Mouse (Mus musculus) MN1 (cell line): ENCODE measurements around the gene Hpse2.

Experiments used
- DNase-seq: peaks from one replicate; pipeline ENCODE4 v3.0.0-alpha.2; 2016; ENCODE audit warnings: low spot score

Hpse2 gene

DNA sequence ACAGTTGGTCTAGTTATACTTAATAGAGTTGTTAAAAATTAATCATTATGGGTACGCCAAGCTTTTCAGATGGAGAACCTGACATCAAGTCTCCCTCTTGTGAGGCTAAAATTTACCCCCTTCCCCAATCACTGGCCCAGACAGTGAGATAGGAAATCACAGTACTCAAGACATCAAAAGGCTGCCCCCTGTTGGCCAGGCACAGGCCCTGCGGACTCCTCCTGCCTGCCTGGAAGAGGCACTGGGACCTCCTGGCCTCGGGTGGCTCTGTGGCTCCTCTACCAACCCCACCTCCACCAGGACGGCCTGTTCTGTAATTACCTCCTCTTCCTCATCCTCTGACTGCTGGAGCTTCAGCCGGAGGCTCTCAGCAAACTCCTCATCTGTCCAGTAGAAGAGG is 610.4 kb downstream of the Hpse2 start:
- DNase-seq: peak; percentile 27

DNA sequence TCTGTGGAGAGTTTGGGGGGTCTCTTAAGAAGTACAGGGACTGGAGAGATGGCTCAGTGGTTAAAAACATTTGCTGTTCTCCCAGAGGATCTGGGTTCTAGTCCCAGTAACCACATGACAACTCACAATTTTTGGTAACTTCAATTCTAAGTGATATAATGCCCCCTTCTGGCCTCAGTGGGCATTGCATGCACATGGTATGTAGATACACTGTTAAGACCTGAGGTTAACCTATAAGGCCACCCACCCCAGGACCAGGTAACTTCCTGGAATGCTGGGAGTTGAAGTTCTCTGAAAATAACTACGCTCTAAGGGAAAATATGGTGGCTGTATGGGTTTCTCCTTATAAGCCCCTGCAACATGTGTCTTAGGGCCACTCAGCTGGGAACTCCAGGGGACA is 611.3 kb downstream of the Hpse2 start:
- DNase-seq: no peak

- DNase-seq: peak; percentile 41
Measured at GRCm38 (mm10) chr19:42770141-42770872, 617.8 kb downstream of the Hpse2 start.

GRCm38 (mm10) chr19:42769648-42770047 is 618.5 kb downstream of the Hpse2 start:
- DNase-seq: no peak

DNA sequence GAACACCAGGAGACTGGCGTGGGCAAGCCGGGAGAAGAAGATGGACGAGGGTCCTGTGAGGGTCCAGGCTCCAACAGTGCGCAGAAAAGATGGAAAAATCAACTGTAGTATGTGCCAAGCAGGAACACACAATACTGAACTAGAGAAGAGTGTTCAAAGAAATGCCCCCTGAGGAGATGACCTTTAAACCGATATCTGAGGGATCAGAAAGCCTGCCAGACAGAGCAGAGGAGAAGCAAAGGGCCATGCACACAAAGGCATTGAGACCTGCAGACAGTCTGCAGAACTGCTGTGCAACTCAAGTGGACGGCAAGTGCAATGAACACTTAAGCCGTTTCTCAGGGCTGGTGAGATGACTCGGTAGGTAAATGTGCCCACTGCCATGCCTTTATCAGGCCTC is 620.8 kb downstream of the Hpse2 start:
- DNase-seq: no peak

DNA sequence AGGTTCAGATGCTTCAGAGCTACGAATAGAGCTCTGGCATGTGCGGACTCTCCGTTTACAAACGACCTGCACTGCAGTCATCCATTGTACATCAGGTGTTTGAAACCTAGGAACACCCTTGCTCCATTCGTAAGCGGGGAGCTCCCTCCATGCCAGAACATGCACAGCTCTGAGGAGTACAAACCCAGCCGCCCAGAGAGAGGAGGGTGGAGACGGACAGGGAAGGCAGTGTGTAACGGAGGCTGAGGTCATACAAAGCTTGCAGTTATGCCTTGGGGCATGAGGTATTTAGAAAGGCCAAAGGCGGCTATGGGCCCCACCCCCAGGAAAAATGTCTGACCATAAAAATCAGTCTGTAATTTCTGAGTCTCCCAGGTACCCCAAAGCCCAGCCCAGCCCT is 623.8 kb downstream of the Hpse2 start:
- no peak for DNase-seq

- DNase-seq: no peak
Measured at GRCm38 (mm10) chr19:42756671-42757070, 631.5 kb downstream of the Hpse2 start.

- peak; percentile 28 for DNase-seq
Measured at GRCm38 (mm10) chr19:42755148-42755870, 632.8 kb downstream of the Hpse2 start.

GRCm38 (mm10) chr19:42753141-42753917 is 634.8 kb downstream of the Hpse2 start:
- peak; percentile 90 for DNase-seq

DNA sequence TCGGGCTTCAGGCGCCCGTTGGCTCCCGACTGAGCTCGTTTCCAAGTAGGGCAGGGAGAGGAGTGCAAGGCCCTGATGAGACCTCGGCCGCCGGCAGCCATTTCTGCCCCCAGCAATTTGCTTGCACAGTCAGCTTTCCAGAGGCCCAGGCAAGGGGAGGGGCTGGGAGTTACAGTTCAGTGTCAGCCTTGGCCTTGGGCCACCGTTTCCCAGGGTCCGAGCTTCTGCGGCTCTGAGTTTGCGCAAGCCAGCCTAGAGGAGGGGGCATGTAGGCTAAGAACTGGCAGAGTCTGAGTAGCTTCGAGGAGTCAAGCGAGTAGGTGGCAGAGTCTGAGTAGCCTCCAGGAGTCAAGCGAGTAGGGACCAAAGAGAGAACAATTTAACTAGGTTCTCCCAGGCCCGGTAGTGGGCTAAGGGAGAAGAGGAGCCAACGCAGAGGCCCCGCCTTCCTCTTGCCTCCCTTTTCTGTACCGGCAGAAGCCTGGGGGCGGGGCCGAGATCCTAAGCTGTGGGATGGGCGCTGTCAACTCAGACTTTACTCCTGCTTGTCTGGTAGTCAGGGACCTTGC is 635.7 kb downstream of the Hpse2 start, which contains the start of gene Pyroxd2:
TSS of gene Pyroxd2 (minus strand) at position 413 of the 569 bp plus-strand sequence.
- peak; percentile 87 for DNase-seq

DNA sequence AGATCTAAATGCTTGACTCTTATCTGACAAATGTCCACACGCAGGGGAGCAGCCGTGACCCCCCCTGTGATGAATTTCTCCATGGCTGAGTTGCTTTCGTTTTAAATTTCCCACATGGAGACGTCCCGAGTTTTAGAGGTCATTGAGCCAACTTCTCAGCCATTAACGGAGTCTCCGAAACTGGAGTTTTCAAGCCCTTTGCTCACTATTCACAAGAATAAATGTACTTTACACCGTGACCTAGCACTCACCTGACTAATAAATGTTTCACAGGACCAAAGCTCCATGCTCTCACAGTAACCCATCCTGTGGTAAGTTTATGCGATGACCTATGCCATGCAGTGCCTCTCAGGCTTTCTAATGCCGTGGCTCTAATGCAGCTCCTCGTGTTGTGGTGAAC is 638.0 kb downstream of the Hpse2 start:
- no peak for DNase-seq

GRCm38 (mm10) chr19:42746702-42747101 is 641.5 kb downstream of the Hpse2 start:
- DNase-seq: no peak

- DNase-seq: no peak
Measured at GRCm38 (mm10) chr19:42745869-42746224, 642.3 kb downstream of the Hpse2 start.

DNA sequence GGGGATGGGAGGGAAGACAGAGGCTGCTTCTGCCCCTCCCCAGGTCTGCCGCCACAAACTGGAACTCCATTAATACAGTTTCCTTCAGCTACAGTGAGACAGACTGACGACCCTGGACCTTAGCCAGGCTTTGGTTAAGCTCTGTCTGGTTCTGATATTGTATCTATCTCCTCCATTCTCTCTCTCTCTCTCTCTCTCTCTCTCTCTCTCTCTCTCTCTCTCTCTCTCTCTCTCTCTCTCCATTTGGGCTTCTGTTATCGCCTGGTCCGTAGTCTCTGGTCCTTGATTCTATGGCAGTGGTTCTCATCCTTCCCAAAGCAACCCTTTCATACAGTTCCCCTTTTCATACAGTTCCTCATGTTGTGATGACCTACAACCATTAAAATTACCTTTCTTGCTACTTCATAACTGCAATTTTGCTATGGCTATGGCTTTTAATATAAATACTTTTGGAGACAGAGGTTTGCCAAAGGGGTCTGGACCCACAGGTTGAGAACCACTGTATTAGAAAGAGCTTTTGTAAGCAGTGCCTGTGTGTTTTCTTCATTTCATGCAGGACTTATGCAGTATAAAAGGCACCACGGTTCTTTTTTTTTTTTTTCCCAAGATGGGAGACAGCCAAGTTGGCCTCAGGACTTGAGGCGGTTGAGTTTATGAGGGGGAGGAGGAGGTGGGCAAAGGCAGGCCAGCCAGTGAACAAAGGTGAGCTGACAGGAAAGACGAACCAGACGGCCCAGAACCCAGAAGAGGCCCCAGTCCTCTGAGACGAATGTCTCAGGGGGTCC is 642.9 kb downstream of the Hpse2 start:
- no peak for DNase-seq

GRCm38 (mm10) chr19:42744162-42744586 is 644.0 kb downstream of the Hpse2 start:
- peak; percentile 46 for DNase-seq

DNA sequence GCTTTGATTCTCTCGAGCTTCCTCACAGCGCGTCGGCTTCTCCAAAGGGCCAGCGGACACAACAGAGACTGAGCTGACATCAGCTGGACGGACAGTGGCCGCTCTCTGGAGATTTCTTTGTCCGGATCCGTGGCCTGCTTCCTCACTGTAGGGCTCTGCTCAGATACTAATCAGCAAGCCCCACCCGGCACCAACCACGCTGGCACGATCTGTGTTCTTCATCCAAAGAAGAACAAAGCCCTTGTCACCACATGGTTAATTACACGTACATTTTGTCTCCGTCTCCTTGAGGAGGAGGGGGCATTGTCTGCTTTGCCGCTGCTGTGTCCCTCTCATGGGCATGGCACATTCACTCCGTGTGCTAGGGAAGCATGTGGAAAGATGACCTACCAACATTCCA is 644.9 kb downstream of the Hpse2 start:
- no peak for DNase-seq

DNA sequence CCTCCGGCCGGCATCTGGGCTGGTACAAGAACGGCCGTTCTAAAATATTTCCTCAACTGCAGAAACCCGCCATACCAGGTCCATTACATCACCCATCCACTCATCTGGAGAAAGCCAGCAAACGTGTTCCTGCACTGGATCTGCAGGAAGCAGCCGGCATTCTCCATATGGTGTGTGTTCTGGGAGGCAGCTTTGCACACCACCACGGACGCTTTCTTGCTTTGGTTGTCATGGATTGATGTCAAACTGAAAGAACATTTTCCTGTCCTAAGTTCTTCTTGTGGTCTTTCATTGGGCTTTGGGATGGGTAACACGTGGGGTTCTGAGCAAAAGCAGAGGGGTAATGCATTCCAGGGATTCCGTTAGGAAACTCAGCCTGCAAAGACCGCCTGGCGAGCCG is 646.3 kb downstream of the Hpse2 start:
- DNase-seq: no peak

- no peak for DNase-seq
Measured at GRCm38 (mm10) chr19:42740163-42740899, 647.8 kb downstream of the Hpse2 start.

- no peak for DNase-seq
Measured at GRCm38 (mm10) chr19:42739734-42740133, 648.4 kb downstream of the Hpse2 start.

DNA sequence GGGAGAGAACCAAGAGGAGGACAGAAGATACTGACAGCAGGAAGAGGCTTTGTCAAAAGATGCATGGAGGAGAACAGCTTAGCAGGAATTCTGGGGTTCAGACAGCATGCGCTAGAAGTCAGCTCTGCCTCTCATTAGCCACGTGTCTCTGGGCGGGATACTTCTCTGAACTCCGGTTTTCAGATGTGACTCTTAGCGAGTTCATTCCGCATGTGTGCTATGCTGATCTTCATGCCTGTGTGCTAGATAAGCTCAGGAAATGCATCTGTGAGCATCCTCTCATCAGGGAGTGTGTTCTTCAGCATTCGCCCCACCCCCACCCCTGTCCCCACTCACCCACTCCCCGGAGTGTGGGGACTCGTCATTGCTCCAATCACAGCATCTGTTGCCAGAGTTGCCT is 650.4 kb downstream of the Hpse2 start:
- no peak for DNase-seq
